Mouse (Mus musculus): ENCODE data around the gene Phf11b.

DNA sequence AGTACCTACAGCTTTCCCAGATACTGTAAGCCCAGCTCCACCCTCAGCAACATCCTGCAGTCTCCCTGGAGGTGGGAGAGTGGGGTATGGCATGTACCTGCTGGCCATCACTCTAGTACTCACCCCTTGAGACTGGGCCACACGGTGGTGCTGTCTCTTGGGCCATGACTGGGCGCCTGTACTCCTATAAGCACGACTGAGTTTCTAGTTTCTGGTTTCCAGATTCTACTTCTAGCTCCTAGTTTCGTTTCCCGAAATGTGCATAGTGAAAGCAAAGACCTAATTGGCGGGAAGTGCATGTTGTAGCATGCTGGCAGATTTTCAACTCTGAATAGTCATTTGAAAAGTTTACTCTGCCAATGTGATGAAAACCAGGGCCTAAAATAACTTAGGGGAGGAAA, 24.1 kb upstream of the Phf11b start, which contains the start of gene Phf11d:
- TF ChIP-seq CTCF (IDR thresholded peaks at IDR 0.05; ENCODE audit: low read depth, low read length) (peak; percentile 40), POLR2A (IDR thresholded peaks at IDR 0.05; ENCODE audit: extremely low read depth, insufficient read depth, low read length) (no peak)
